Mouse (Mus musculus) liver, adult (tissue): ENCODE results near the gene Htr1d.

Experiments used
- GATA4 ChIP-seq: IDR thresholded peaks from 2 replicates; pipeline ENCODE4 v1.6.1; 2014; ENCODE audit warnings: mild to moderate bottlenecking, low read length; ENCODE audit not compliant: insufficient replicate concordance

Htr1d gene

GRCm38 (mm10) chr4:136423224-136423623, at the start of gene Htr1d:
Gene Htr1d, plus strand, starts transcription at chr4:136423524.
- no peak for TF ChIP-seq GATA4

GRCm38 (mm10) chr4:136377001-136377400, 46.3 kb upstream of the Htr1d start:
- no peak for TF ChIP-seq GATA4

GRCm38 (mm10) chr4:136383052-136383451, 40.3 kb upstream of the Htr1d start:
- TF ChIP-seq GATA4, result no peak

GRCm38 (mm10) chr4:136383839-136384238, 39.5 kb upstream of the Htr1d start:
- TF ChIP-seq GATA4, result no peak

- TF ChIP-seq GATA4, result no peak
These were observed 36.1 kb upstream of the Htr1d start for GRCm38 (mm10) chr4:136387261-136387660.

- TF ChIP-seq GATA4, result no peak
These were observed 21.5 kb upstream of the Htr1d start for GRCm38 (mm10) chr4:136401806-136402205.

- TF ChIP-seq GATA4, result no peak
These were observed 15.5 kb upstream of the Htr1d start for GRCm38 (mm10) chr4:136407831-136408230.

GRCm38 (mm10) chr4:136411995-136412765, 11.1 kb upstream of the Htr1d start:
- no peak for TF ChIP-seq GATA4

- TF ChIP-seq GATA4, result no peak
These were observed 7.8 kb upstream of the Htr1d start for GRCm38 (mm10) chr4:136415477-136415876.

GRCm38 (mm10) chr4:136418962-136419361, 4.4 kb upstream of the Htr1d start:
- no peak for TF ChIP-seq GATA4

GRCm38 (mm10) chr4:136419386-136419785, 3.9 kb upstream of the Htr1d start:
- no peak for TF ChIP-seq GATA4

- no peak for TF ChIP-seq GATA4
These were observed 1.0 kb downstream of the Htr1d start for GRCm38 (mm10) chr4:136424120-136424999.

- no peak for TF ChIP-seq GATA4
These were observed 1.6 kb downstream of the Htr1d start for GRCm38 (mm10) chr4:136425000-136425288.

- TF ChIP-seq GATA4, result no peak
These were observed 7.5 kb downstream of the Htr1d start for GRCm38 (mm10) chr4:136430609-136431375.

GRCm38 (mm10) chr4:136431376-136431693, 8.0 kb downstream of the Htr1d start:
- TF ChIP-seq GATA4, result no peak

- no peak for TF ChIP-seq GATA4
These were observed 10.7 kb downstream of the Htr1d start for GRCm38 (mm10) chr4:136434029-136434428.

GRCm38 (mm10) chr4:136439106-136439505, 15.8 kb downstream of the Htr1d start:
- no peak for TF ChIP-seq GATA4
